Mouse (Mus musculus): ENCODE data around the gene Btrc. TPM values are rescaled to one million over a fixed set of nuclear protein-coding genes. Genes with fewer than 3 reads are reported as not detected.
"Not testable (repeated sequence)": the region's sequence is repeated elsewhere in the genome, so short reads cannot be mapped to it uniquely, and the experiment has no call there.

Gene Btrc
- polyA plus RNA-seq, 1 experiment: 5.0 TPM

- no peaks in the 10 kb centered on the region for H3K9me3 ChIP-seq
- no peak overlapping the region for H3K4me3 ChIP-seq (replicated peaks)
- no peak for TF ChIP-seq GATA1 (IDR thresholded peaks at IDR 0.05; ENCODE audit: borderline replicate concordance, low read length)
- TF ChIP-seq FLI1 (IDR thresholded peaks at IDR 0.05; ENCODE audit: low read length): no peak
- no peaks in the 10 kb centered on the region for H3K27me3 ChIP-seq (replicated peaks)
- 0 out of 2 replicates have a peak, but pooled peaks cover 8% of the 10 kb centered on the region for H3K4me1 ChIP-seq
- H3K36me3 ChIP-seq (replicated peaks; ENCODE audit: low read length): peaks cover 3% of the 10 kb centered on the region
These were observed 54.1 kb downstream of the Btrc start for GRCm38 (mm10) chr19:45417601-45418000.

- Histone ChIP-seq H3K4me1 (0 out of 2 replicates have a peak, but pooled peaks cover 5% of the 10 kb centered on the region), H3K4me3 (replicated peaks) (no peak overlapping the region), H3K27me3 (replicated peaks) (no peaks in the 10 kb centered on the region), H3K9me3 (peaks cover 9% of the 10 kb centered on the region), H3K36me3 (replicated peaks; ENCODE audit: low read length) (peaks cover 23% of the 10 kb centered on the region)
- TF ChIP-seq GATA1 (IDR thresholded peaks at IDR 0.05; ENCODE audit: borderline replicate concordance, low read length) (no peak), FLI1 (IDR thresholded peaks at IDR 0.05; ENCODE audit: low read length) (no peak)
These were observed 58.7 kb downstream of the Btrc start for GRCm38 (mm10) chr19:45422276-45422675.

GRCm38 (mm10) chr19:45428146-45428545 lies 64.6 kb downstream of the Btrc start:
- no peak overlapping the region for H3K4me3 ChIP-seq (replicated peaks)
- peaks cover 1% of the 10 kb centered on the region for H3K27me3 ChIP-seq (replicated peaks)
- H3K4me1 ChIP-seq: peaks cover 4% of the 10 kb centered on the region; the same call in 1 of the 2 replicates
- peaks cover 19% of the 10 kb centered on the region for H3K36me3 ChIP-seq (replicated peaks; ENCODE audit: low read length)
- TF ChIP-seq GATA1 (IDR thresholded peaks at IDR 0.05; ENCODE audit: borderline replicate concordance, low read length) (no peak), FLI1 (IDR thresholded peaks at IDR 0.05; ENCODE audit: low read length) (no peak)
- peaks cover 9% of the 10 kb centered on the region for H3K9me3 ChIP-seq

GRCm38 (mm10) chr19:45430971-45431633 lies 67.6 kb downstream of the Btrc start:
- no peaks in the 10 kb centered on the region for H3K36me3 ChIP-seq (replicated peaks; ENCODE audit: low read length)
- H3K4me3 ChIP-seq (replicated peaks): no peak overlapping the region
- no peaks in the 10 kb centered on the region for H3K9me3 ChIP-seq
- H3K27me3 ChIP-seq (replicated peaks): peaks cover 1% of the 10 kb centered on the region
- H3K4me1 ChIP-seq: peaks cover 4% of the 10 kb centered on the region; the same call in 1 of the 2 replicates
- no peak for TF ChIP-seq FLI1 (IDR thresholded peaks at IDR 0.05; ENCODE audit: low read length)
- TF ChIP-seq GATA1 (IDR thresholded peaks at IDR 0.05; ENCODE audit: borderline replicate concordance, low read length): no peak

GRCm38 (mm10) chr19:45432351-45432750 lies 68.8 kb downstream of the Btrc start:
- Histone ChIP-seq H3K4me1 (peaks cover 4% of the 10 kb centered on the region; the same call in 1 of the 2 replicates), H3K36me3 (replicated peaks; ENCODE audit: low read length) (peaks cover 3% of the 10 kb centered on the region), H3K4me3 (replicated peaks) (no peak overlapping the region), H3K9me3 (no peaks in the 10 kb centered on the region), H3K27me3 (replicated peaks) (peaks cover 1% of the 10 kb centered on the region)
- TF ChIP-seq GATA1 (IDR thresholded peaks at IDR 0.05; ENCODE audit: borderline replicate concordance, low read length): no peak
- TF ChIP-seq FLI1 (IDR thresholded peaks at IDR 0.05; ENCODE audit: low read length): no peak

- H3K9me3 ChIP-seq; H3K36me3 ChIP-seq (replicated peaks; ENCODE audit: low read length); H3K4me3 ChIP-seq (replicated peaks); H3K4me1 ChIP-seq; H3K27me3 ChIP-seq (replicated peaks): not testable (repeated sequence)
These were observed 72.5 kb downstream of the Btrc start for GRCm38 (mm10) chr19:45436019-45436418.

GRCm38 (mm10) chr19:45437175-45437574 lies 73.6 kb downstream of the Btrc start:
- no peak for TF ChIP-seq GATA1 (IDR thresholded peaks at IDR 0.05; ENCODE audit: borderline replicate concordance, low read length)
- TF ChIP-seq FLI1 (IDR thresholded peaks at IDR 0.05; ENCODE audit: low read length): no peak
- H3K27me3 ChIP-seq (replicated peaks): no peaks in the 10 kb centered on the region
- H3K9me3 ChIP-seq: no peaks in the 10 kb centered on the region
- H3K4me3 ChIP-seq (replicated peaks): no peak overlapping the region
- peaks cover 5% of the 10 kb centered on the region for H3K36me3 ChIP-seq (replicated peaks; ENCODE audit: low read length)
- H3K4me1 ChIP-seq: no peaks in the 10 kb centered on the region

GRCm38 (mm10) chr19:45438191-45438590 lies 74.7 kb downstream of the Btrc start:
- H3K4me3 ChIP-seq (replicated peaks): no peak overlapping the region
- no peak for TF ChIP-seq FLI1 (IDR thresholded peaks at IDR 0.05; ENCODE audit: low read length)
- no peak for TF ChIP-seq GATA1 (IDR thresholded peaks at IDR 0.05; ENCODE audit: borderline replicate concordance, low read length)
- no peaks in the 10 kb centered on the region for H3K27me3 ChIP-seq (replicated peaks)
- no peaks in the 10 kb centered on the region for H3K4me1 ChIP-seq
- H3K36me3 ChIP-seq (replicated peaks; ENCODE audit: low read length): peaks cover 5% of the 10 kb centered on the region
- H3K9me3 ChIP-seq: no peaks in the 10 kb centered on the region

- peaks cover 5% of the 10 kb centered on the region for H3K36me3 ChIP-seq (replicated peaks; ENCODE audit: low read length)
- H3K4me3 ChIP-seq (replicated peaks): no peak overlapping the region
- no peaks in the 10 kb centered on the region for H3K4me1 ChIP-seq
- TF ChIP-seq GATA1 (IDR thresholded peaks at IDR 0.05; ENCODE audit: borderline replicate concordance, low read length) (no peak), FLI1 (IDR thresholded peaks at IDR 0.05; ENCODE audit: low read length) (no peak)
- no peaks in the 10 kb centered on the region for H3K9me3 ChIP-seq
- H3K27me3 ChIP-seq (replicated peaks): no peaks in the 10 kb centered on the region
These were observed 75.7 kb downstream of the Btrc start for GRCm38 (mm10) chr19:45438928-45439846.
